Mouse (Mus musculus): ENCODE measurements around the gene Sparcl1.

- TF ChIP-seq CTCF (IDR thresholded peaks at IDR 0.05; ENCODE audit: extremely low read depth, insufficient read depth, low read length) (no peak), POLR2A (IDR thresholded peaks at IDR 0.05; ENCODE audit: extremely low read depth, insufficient read depth, low read length) (no peak)
These were observed 1.6 kb upstream of the Sparcl1 start for GRCm38 (mm10) chr5:104115118-104115517.

All from cortical plate, adult 2 months (tissue).